Mouse (Mus musculus) lung, adult 2 months (tissue): Measurements from ENCODE around the gene Tlcd2.

Experiments used
- CTCF ChIP-seq: fragments of 200-500 bp; IDR thresholded peaks from 2 replicates; pipeline ENCODE4 v1.5.1; 2011; ENCODE audit warnings: mild to moderate bottlenecking, low read length, control low read depth; ENCODE audit not compliant: insufficient read depth
- POLR2A ChIP-seq: fragments of 200-500 bp; IDR thresholded peaks from 2 replicates; pipeline ENCODE4 v1.6.1; 2011; ENCODE audit warnings: low read depth, mild to moderate bottlenecking, control low read depth, low read length, borderline replicate concordance; ENCODE audit errors: extremely low read depth

GRCm38 (mm10) chr11:75443711-75444110 is 17.8 kb upstream of the Tlcd2 start:
- TF ChIP-seq POLR2A (no peak), CTCF (no peak)
